Mouse (Mus musculus) thymus, adult 2 months (tissue): ENCODE measurements at regions not wholly inside any gene's neighbourhood (a gene's known extent, or its start where the extent isn't known, plus 50 kb on each side); places are given as distances from the start of the nearest gene placed in this dataset.

Experiments
- CTCF ChIP-seq: fragments of 200-500 bp; IDR thresholded peaks from 2 replicates; pipeline ENCODE4 v1.5.1; 2012; ENCODE audit warnings: mild to moderate bottlenecking, control low read depth, low read length, moderate library complexity, borderline replicate concordance; ENCODE audit not compliant: control insufficient read depth, poor library complexity, insufficient read depth; ENCODE audit errors: extremely low read depth
- POLR2A ChIP-seq: fragments of 200-500 bp; IDR thresholded peaks from 2 replicates; pipeline ENCODE4 v1.6.1; 2012; ENCODE audit warnings: mild to moderate bottlenecking, low read length, control low read depth, moderate library complexity; ENCODE audit not compliant: control insufficient read depth, poor library complexity, insufficient read depth; ENCODE audit errors: extremely low read depth

DNA sequence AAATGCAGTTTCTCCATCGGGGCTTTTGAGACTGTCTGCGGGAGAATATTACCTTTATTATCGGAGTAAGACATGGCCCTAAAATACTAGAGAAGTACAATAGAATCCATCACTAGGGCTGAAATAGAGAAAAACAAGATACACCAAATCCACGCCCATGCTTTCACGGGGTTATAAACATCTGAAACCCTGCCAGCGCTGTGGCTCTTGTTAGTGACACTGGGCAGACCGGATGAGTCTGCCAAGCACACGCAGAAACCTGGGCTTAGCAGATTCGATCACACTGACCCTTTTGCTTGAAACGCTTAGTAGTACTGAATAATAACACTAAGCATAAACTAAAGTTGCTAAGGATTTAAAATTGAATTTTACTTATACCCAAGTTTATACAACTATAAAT is 477.6 kb downstream of the Psat1 start:
- TF ChIP-seq CTCF (no peak), POLR2A (no peak)
